Mouse (Mus musculus): ENCODE data around the gene Nol4l.

Nol4l gene

DNA sequence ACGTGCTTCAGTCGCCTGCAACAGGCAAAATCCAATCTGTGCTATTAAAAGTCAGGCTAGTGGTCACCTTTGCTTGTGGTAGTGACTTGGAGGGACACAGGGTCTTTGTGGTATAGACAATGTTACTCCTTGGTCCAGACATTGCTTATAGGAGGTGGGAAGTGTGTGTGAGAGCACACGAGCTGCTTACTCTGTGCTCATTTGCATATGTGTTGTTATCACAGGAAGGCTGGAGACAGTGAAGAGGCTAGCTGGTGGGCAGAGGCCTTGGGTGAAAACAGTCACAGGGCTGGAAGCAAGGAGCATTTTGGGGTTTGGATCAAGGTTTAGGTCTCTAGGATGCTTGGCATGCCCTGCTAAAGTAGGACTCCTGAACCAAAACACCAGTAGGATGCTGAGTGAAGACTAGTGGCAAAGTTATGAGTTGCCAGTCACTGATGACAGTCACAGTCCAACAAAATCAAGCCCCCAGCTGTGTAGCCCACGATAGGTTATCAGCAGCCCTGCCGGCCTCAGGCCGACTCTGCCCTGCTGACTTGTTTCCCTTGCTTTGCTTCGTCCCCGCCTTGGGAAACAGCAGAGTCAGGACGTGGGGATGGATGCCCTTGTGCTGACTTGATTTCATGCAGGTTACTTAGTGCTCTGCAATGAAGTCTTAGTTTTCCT, 74.8 kb downstream of the Nol4l start:
- in situ Hi-C loops (cut with MboI; ENCODE audit: unreplicated experiment in 2 of 2), result no loop called here

DNA sequence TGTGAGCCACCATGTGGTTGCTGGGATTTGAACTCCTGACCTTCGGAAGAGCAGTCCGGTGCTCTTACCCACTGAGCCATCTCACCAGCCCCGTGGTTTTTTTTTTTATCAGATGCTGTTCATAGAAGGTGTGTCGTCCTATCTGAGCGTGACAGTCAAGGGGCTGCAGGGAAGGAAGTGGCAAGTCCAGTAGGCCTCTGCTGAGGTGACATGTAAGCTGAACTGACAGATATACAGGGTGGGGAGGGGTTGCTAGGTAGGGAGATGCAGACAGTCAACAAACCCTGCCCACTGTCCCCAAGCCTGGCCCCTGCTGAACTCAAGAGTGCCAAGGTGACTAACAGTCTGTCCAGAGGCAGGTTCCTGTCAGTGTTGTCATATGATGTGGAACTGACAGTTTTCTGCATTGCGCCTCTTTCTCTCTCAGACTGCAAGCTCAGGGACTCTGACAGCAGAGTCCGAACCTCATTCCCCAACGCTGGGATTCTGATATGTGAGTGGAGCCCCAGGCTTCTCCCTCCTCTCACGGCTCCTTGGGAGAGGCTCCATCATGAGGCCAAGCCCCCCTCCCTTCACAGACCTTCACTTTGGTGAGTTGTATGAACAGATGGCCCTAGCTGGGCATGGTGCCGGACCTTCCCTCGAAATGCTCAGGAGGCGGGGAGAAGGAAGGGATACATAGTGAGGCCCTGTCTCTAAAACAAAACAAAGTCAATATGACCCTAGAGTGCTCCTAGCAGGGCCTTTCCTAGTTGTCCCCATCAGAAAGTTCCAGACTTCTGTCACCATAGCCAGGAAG, 75.6 kb downstream of the Nol4l start:
- in situ Hi-C loops (cut with MboI; ENCODE audit: unreplicated experiment in 2 of 2), result no loop called here

DNA sequence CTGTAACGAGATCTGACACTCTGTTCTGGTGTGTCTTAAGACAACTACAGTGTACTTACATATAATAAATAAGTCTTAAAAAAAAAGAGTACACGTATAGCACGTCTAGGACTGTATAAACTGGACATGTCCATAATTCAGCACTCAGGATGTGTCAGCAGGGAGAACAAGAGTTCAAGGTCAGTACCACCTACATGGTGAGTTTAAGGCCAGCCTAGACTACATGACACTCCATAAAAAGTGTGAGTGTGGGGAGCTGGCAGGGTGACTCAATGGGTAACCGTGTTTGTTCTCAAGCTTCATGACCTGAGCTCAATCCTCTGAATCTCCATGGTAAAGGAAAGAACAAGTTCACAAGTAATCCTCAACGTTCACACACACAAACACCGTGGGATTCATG, 81.3 kb downstream of the Nol4l start:
- in situ Hi-C loops (cut with MboI; ENCODE audit: unreplicated experiment in 2 of 2), result no loop called here

DNA sequence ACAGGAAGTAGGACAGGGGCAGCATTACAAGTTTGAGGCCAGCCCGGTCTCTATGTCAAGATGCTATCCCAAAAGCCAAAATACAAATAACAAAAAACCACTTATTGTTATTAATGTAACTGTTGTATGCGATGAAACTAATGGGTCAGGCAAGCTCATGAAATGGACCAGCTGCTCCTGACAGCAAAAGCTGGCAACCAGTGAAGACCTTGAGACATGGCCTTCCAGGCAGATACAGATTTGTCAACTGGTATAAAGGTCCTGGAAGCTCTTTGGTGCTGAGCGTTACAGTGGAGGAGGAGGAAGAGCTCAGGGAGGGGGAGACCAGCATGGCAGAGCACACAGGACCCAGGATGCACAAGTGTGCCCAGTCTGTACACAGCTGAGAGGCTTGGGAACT, 82.1 kb downstream of the Nol4l start:
- in situ Hi-C loops (cut with MboI; ENCODE audit: unreplicated experiment in 2 of 2), result no loop called here

DNA sequence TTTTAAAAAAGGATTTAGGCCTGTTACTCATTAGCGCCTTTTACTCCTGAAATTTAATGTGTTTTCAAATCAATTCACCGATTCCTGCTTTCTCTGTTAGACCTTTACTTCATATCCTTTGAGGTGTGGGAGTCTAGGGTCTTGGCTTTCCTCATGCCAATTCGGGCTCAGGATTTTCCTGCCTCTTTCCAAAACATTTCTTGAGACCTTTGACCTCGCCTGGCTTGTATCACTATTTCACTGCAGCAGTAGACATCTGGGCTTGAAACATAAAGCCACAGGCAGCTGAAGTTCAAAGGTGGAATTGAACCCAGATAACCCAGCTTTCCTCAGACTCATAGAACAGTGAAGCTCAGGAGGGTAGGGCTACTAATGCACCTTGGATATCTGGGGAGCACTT, 83.3 kb downstream of the Nol4l start:
- in situ Hi-C loops (cut with MboI; ENCODE audit: unreplicated experiment in 2 of 2), result no loop called here

DNA sequence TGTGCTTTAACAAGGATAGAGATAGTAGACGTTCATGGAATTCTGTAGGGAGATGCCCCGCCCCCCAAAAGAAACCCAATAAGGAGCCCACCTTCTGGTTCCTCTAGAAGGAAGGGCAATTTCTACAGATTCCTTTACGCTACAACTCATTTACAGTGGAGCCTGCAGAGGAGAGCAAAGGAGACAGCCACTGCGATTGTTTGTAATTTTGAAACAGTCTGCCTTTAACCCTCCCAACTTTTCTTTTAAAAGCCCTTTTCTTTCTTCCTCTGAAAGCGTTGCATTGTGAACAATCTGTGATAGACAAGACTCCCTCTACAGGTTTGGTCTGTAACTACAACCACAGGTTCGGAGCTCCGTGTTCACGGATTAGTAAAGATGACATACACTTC, 83.8 kb downstream of the Nol4l start:
- in situ Hi-C loops (cut with MboI; ENCODE audit: unreplicated experiment in 2 of 2), result no loop called here

DNA sequence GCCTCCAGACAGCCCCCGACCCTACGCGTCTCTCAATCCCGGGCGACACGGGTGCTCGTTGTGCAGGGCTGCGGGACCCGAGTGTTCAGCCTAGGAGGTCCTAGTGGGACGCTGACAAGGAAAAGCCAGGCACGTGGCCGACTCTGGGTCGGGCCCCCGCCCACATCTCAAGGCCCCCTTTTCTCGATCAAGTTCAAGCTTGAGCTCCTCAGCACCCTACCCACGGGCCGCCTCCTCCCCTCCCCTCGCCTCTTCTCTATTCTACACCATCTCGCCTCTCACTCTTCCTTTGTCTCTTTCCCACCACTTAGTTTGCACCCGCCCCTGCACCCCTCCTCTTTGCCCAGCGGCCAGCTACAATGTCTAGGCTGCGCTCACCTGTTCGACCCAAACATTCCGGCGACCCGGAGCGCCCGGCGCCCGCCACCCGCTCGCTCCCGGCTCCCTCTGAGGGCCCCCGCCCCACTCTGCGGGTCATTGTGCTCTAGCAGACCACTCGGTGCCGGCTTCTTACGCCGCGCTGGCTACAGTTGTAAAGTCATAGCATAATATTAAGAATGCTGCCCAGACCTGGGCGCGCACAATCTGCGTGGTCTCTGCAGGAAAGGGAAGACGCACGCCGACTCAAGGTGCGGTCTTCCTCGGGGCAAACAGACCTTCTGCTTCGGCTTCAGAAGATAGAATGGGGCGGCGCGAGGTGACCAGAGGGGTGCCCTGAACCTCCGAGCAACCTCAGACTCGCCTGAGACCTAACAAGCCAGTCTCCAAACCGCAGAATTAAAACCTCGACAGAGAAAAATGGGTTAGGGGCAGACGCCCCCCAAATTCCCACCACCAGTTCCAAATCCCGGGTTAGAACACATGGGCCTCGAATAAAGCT, 84.4 kb downstream of the Nol4l start:
- in situ Hi-C loops (cut with MboI; ENCODE audit: unreplicated experiment in 2 of 2), result no loop called here

DNA sequence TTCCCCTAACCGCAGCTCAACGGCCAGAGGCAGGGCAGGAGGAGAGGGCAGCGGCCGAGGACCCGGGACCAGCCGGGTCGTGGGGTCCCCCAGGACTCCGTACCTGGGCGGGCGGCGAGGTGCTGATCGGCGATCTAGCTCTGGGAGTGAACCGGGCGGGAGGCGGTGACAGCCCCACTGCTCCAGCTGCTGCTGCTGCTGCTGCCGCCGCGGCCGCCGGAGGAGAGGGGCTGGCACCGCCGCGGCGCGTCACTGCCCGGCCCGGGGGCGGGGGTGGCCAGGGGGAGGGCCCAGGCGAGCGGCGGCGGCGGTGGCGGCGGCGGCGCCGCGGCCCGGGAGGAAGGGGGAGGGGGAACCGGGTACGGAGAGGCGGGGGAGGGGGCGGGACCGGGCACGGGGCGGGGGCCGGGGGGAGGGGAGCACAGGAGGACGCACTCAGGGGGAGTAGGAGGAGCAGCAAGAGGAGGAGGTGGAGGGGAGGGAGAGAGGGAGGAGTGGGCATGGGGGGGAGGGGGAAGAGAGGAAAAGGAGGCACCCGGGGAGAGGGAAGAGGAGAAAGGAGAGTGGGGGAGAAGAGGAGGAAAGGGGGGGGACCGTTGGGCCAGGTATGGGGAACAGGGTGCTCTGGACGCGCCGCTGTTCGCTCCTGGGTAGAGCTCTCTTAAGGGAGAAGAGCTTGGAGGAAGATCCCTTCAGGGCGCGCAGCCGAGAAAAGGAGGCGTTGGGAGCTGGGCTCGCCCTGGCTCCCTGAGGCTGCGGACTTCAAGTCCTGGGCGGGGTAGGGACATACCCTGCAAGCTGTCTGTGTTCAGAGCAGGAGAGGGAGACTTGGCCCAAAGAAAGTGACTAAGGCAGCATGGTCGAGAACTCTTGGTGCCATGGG, 85.3 kb downstream of the Nol4l start:
- in situ Hi-C loops (cut with MboI; ENCODE audit: unreplicated experiment in 2 of 2), result no loop called here

DNA sequence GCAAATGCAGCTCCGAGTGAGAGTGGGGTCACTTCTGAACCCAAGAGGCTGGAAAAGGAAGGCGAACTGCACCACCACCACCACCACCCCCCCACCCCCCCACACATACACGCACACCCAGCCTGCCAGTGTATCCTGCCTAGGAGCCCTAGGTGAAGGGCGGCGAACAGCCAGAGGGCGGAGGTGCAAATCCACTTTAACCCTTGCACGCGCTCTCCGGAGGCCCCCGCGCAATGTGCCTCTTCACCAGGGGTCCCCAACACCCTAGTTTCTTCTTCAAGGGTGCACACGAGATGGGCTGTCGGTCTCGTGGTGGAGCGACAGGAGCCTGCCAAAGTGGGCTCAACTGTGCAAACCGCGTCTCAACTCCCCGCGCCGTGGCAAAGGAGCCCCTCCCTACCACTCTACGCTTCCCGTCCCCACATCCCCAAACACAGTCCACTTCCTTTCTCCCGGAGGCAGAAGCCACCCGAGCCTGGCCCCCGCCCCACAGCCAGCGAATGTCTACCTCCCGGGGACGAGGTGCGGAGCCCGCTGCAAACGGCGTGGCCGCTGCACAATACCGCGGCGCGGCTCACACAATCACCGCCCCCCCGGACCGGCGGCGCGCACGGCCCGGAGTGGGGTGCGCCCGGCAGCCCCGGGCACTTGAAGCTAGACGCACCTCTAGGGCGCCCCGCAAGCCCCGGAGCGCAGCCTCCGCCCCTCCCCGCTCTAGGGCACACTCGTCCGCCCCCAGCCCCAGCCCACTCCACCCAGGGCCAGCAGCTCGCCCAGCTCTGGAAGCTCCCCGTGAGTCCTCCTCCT, 86.1 kb downstream of the Nol4l start:
- in situ Hi-C loops (cut with MboI; ENCODE audit: unreplicated experiment in 2 of 2), result no loop called here

DNA sequence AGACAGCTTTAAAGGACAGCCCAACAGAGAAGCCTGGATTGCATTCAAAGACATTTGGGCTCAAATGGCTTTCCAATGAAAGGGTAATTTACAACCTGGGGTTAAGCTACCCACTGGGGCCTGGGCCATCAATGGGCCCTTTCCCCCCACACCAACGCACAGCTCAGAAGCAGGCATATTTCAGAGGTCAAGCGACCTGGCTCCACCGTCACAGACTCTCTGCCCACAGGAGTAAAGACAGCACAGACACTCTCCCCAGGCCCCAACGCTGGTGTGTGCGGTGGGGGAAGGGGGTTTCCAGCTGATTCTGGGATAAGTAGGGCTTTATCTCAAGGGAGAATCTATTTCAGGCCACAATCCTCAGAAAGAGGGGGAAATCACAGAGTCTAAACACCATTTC, 87.1 kb downstream of the Nol4l start:
- in situ Hi-C loops (cut with MboI; ENCODE audit: unreplicated experiment in 2 of 2), result no loop called here

DNA sequence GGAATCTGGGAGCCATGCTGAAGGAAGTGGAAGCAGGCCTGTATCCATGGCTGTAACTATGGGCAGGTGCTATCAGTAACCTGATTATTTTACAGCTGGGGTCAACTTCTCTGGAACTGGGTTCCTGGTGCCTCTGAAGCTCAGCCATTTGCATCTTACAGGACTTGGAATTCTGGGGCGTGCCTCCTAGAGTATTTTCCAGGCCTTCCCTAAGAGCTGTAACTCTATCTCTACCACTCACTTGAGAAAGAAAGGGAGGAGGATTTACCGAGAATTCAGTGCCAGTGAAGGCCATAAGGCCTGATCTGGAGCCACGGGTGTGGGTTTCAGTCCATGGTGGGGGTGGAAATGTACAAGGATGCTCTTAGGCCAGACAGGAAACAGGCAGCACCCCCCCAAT, 88.5 kb downstream of the Nol4l start:
- in situ Hi-C loops (cut with MboI; ENCODE audit: unreplicated experiment in 2 of 2), result no loop called here

DNA sequence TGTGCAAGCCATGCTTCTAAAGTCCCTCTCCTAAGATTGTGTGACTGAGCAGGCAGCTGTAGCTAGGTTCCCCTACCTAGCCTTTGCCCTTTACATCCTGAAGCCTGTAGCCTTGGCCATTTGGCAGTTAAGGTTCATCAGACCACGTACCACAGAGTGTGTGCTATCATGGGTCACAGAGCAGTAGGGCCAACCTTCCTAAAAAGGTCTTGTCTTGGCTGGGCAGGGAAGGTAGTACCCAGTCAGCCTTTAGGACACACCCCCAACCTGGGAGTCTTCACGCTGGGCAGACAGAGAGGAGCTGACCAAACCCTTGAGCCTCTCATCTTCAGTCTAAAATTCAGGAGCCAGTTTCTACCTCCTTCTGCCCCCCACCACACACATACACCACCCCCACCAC, 89.0 kb downstream of the Nol4l start:
- in situ Hi-C loops (cut with MboI; ENCODE audit: unreplicated experiment in 2 of 2), result no loop called here

DNA sequence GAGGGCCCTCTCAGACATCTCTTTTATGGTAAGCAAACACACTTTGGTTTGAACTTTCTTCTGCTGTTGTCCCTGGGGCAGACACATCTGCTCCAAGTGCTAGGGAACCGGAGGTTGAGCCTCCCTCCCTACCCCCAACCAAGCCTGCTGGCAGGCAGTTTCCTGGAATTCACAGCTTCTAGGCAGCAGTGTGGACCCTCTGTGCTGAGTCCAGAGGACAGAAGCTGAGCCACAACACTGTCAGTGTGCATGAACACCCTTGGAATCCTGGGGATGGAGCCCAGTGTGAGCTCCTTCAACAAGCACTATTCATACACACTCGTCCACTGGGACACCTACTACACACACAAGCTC, 92.5 kb downstream of the Nol4l start:
- in situ Hi-C loops (cut with MboI; ENCODE audit: unreplicated experiment in 2 of 2), result no loop called here

DNA sequence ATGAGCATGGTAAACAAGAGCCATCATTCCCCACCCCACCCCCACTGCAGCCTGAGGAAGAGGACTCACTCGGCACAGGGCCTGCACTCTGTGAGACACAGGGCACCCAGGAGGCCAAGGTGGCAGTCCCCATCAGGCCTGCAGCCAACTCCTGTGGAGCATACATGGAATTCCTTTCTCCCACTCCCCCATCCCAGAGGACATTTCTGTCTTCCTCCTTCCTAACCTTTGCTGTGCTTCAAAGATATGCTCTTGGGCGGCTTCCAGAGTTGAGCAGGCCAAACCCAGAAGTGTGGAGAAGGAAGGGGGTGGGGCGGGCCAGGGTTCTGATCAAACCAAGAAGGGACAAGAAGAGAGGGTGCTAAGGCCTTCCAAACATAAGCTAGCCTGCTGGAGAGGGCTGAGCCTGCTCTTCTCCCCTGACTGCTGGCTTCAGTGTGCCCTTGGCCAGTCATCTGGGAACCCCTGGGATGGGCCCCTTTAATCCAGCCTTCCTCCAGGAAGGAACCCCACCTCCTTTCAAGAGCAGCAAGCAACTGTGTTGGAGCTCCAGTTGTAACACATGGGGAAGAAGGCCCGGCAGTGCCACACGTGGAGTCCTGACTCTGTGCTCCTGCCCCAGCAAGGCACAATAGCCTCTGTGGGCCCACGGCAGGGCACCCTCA, 93.0 kb downstream of the Nol4l start:
- in situ Hi-C loops (cut with MboI; ENCODE audit: unreplicated experiment in 2 of 2), result no loop called here

DNA sequence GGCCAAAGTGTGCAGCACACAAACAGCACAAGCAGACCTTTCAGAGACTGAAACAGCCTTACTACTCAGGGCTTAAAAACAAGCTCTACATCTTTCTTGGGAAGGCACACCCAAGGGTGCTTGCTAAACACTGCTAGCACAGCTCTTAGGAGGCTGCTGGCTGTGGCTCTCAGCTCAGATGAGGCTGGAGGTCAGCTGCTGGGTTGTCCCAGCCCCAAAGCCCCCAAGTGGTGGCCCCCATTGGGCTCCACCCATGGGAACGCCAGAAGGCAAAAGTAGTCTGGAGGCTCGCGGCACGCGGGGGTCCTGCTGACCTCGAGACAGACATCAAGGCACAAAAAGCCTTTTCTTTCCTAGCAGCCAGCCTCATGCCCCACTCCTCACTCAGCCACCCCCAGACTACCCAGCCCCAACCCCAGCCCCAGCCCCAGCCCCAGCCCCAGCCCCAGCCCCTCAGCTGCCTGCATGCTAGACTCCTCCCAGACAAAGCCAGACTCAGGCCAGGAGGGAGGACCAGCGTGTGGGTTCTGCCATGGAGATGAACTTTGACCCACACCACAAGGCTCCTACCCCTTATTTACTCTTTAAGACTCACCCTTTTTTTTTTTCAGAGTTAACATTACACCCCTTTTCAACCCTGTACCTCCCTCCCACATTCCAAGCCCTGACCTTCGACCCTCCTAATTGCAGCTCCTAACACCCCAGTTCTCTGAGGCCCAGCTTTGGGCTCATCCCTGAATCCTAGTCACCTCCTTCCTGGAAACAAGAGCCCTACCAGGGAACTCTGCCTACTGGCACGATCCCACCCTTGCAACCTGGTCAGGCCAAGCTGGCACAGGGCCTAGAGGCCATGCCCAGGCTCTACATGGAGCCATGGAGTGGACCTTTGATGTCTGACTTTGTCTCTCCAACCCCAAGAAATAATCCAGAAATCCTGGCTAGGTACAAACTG, 94.6 kb downstream of the Nol4l start:
- in situ Hi-C loops (cut with MboI; ENCODE audit: unreplicated experiment in 2 of 2), result no loop called here

DNA sequence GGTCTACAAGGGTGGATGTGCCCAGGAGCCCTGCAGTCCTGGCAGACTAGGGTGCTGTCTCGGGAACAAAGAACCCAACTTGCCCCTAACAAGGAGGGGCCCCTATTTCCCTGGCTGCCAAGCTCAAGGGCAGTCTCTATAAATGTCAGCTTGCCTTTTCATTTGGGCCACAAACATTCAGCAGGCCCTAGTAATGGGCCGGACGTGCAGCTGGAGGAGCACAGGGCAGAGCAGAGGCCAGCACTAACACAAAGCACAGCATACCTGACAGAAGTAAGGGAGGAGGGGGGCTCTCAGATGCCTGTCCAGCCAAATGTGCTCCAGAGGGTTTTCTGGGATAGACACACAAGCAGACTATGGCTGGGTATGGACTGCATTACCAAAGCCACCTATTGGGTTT, 95.9 kb downstream of the Nol4l start:
- in situ Hi-C loops (cut with MboI; ENCODE audit: unreplicated experiment in 2 of 2), result no loop called here

DNA sequence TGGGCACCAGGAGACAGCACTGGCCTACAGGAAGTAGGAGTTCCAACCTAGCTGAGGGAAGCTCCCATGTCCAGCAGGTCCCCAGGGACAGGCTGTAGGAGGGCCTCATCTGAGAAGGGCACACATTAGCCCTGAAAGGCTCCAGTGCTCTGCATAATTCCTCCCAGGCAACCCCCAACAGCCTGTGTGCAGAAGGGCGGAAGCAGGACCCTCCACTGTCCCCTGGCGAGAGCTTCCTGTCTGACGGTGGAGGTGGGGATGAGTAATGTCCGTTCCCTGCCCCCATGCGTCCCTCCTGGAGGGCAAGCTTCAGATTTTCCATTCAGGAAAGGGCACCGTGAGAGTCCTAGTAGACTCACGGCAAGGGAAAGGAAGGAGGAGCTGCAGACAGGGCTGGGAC, 97.3 kb downstream of the Nol4l start:
- in situ Hi-C loops (cut with MboI; ENCODE audit: unreplicated experiment in 2 of 2), result no loop called here

DNA sequence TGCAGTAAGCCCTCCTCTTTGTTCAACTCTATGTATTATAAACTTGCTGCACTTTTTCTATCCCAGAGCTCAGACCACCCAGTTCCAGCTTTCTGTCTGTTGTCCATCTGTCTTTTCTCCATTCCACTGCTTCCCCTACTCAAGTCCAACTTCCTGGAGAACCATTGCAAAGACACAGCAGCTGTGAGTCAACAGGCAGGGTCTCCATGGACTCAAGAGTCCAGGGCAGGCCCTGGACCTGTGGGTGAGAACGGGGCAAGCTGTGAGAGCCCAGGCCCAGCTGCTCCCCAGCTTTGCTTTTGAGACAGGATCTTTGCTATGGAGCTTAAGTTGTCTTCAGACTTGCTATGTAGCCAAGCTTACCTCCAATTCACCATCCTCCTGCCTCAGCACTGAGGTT, 99.2 kb downstream of the Nol4l start:
- in situ Hi-C loops (cut with MboI; ENCODE audit: unreplicated experiment in 2 of 2), result no loop called here
